Mouse (Mus musculus) MEL (cell line): ENCODE data around the gene Marveld3.

ENCODE experiments used
- CHD1 ChIP-seq: IDR thresholded peaks from 2 replicates; pipeline ENCODE4 v1.6.1; 2012; ENCODE audit warnings: low read depth, mild to moderate bottlenecking, inconsistent platforms, low read length, improper control_type of control experiment
- CTCF ChIP-seq, 3 experiments: IDR thresholded peaks in 2 of 3; conservative IDR thresholded peaks in 1 of 3; 2 replicates each; pipeline ENCODE4 v1.5.1; 2011 to 2012; ENCODE audit warnings: low read length in 3 of 3, low read depth in 2 of 3, mild to moderate bottlenecking in 2 of 3, improper control_type of control experiment in 1 of 3, inconsistent platforms in 1 of 3, mixed read lengths in 1 of 3, moderate library complexity in 1 of 3; ENCODE audit not compliant: control insufficient read depth in 1 of 3, insufficient read depth in 1 of 3, poor library complexity in 1 of 3, severe bottlenecking in 1 of 3
- EP300 ChIP-seq, 2 experiments: IDR thresholded peaks; 2 replicates each; pipeline ENCODE4 v1.6.1; 2011; ENCODE audit warnings: improper control_type of control experiment in 2 of 2, low read length in 2 of 2, low read depth in 1 of 2, mild to moderate bottlenecking in 1 of 2
- GABPA ChIP-seq: IDR thresholded peaks from 2 replicates; pipeline ENCODE4 v1.6.1; 2012; ENCODE audit warnings: low read depth, mild to moderate bottlenecking, inconsistent platforms, low read length, improper control_type of control experiment, moderate library complexity
- GATA1 ChIP-seq: IDR thresholded peaks from 2 replicates; pipeline ENCODE4 v1.6.1; 2011; ENCODE audit warnings: low read depth, low read length, improper control_type of control experiment
- HCFC1 ChIP-seq: IDR thresholded peaks from 2 replicates; pipeline ENCODE4 v1.6.1; 2012; ENCODE audit warnings: low read depth, mild to moderate bottlenecking, inconsistent platforms, low read length, improper control_type of control experiment, moderate library complexity
- MAFK ChIP-seq: IDR thresholded peaks from 2 replicates; pipeline ENCODE4 v1.6.1; 2011; ENCODE audit warnings: low read depth, mild to moderate bottlenecking, low read length, improper control_type of control experiment, borderline replicate concordance
- MAX ChIP-seq: IDR thresholded peaks from 2 replicates; pipeline ENCODE4 v1.6.1; 2011; ENCODE audit warnings: low read length, improper control_type of control experiment
- POLR2A ChIP-seq, 2 experiments: IDR thresholded peaks; 2 replicates each; pipeline ENCODE4 v1.6.1; 2011 to 2012; ENCODE audit warnings: low read length in 2 of 2, mild to moderate bottlenecking in 2 of 2, control low read depth in 1 of 2, improper control_type of control experiment in 1 of 2, low read depth in 1 of 2, moderate library complexity in 1 of 2; ENCODE audit not compliant: control insufficient read depth in 1 of 2, insufficient read depth in 1 of 2, poor library complexity in 1 of 2
- POLR2AphosphoS2 ChIP-seq: IDR thresholded peaks from 2 replicates; pipeline ENCODE4 v1.6.1; 2011; ENCODE audit warnings: low read length, improper control_type of control experiment
- POLR2AphosphoS5 ChIP-seq: IDR thresholded peaks from 2 replicates; pipeline ENCODE4 v1.6.1; 2012; ENCODE audit warnings: low read depth, borderline replicate concordance, mild to moderate bottlenecking, inconsistent platforms, low read length, moderate library complexity, mixed read lengths
- TAL1 ChIP-seq: IDR thresholded peaks from 2 replicates; pipeline ENCODE4 v1.6.1; 2012; ENCODE audit warnings: mild to moderate bottlenecking, inconsistent platforms, low read length, moderate library complexity, mixed read lengths
- ZC3H11A ChIP-seq: IDR thresholded peaks from 2 replicates; pipeline ENCODE4 v1.6.1; 2012; ENCODE audit warnings: low read depth, mild to moderate bottlenecking, inconsistent platforms, low read length, improper control_type of control experiment
- ZMIZ1 ChIP-seq: IDR thresholded peaks from 2 replicates; pipeline ENCODE4 v1.6.1; 2012; ENCODE audit warnings: low read depth, mild to moderate bottlenecking, inconsistent platforms, low read length, improper control_type of control experiment, moderate library complexity

DNA sequence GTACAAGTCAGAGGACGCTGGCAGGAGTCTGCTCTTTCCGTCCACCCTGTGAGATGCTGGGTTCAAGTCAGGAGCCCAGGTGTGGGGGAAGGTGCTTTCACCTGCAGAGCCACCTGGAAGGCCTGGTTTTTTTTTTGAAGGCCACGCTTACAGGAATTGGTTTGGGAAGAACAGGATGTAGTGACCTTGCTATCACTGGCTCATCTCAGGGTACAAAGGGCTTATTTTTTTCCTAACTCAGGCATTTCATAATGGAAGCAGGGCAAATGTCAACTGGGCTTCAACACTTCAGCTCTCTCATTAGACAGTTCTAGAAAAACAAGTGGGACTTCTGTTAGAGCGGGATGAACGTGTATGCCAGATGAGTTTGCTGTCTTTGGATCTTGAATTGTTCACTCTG lies 42.3 kb upstream of the Marveld3 start:
- TF ChIP-seq CTCF (IDR thresholded peaks at IDR 0.05 in 2 of 3, conservative IDR thresholded peaks at IDR 0.05 in 1 of 3; ENCODE audit: control insufficient read depth in 1 of 3, insufficient read depth in 1 of 3, low read depth in 2 of 3, low read length in 3 of 3, poor library complexity in 1 of 3, severe bottlenecking in 1 of 3) (no peak), ZC3H11A (no peak), ZMIZ1 (no peak), TAL1 (no peak), GATA1 (no peak), EP300 (IDR thresholded peaks at IDR 0.05; ENCODE audit: low read depth in 1 of 2, low read length in 2 of 2) (no peak), HCFC1 (no peak), MAFK (no peak), POLR2A (IDR thresholded peaks at IDR 0.05; ENCODE audit: control insufficient read depth in 1 of 2, insufficient read depth in 1 of 2, low read depth in 1 of 2, low read length in 2 of 2, poor library complexity in 1 of 2) (no peak), CHD1 (no peak), MAX (no peak), GABPA (no peak), POLR2AphosphoS5 (no peak), POLR2AphosphoS2 (no peak)
